Mouse (Mus musculus) limb, embryonic 15.5 days (tissue): ENCODE data around the gene Pmf1. TPM values are rescaled to one million over a fixed set of nuclear protein-coding genes. Genes with fewer than 3 reads are reported as not detected.
"Not testable (repeated sequence)": the region's sequence is repeated elsewhere in the genome, so short reads cannot be mapped to it uniquely, and the experiment has no call there.

Experiments used
- ATAC-seq: fragments of 200-750 bp; cut with Nextera tagmentation; 2 replicates; pipeline ENCODE4 v1.8.0; 2017; ENCODE audit warnings: low read depth, moderate TSS enrichment; ENCODE audit not compliant: insufficient number of reproducible peaks, low FRiP score, low TSS enrichment
- H3K27ac ChIP-seq: fragments of 300-500 bp; sonication (generic); 2 replicates; pipeline ENCODE4 v1.5.1; 2015; ENCODE audit warnings: moderate library complexity, mild to moderate bottlenecking, inconsistent platforms
- H3K27me3 ChIP-seq: fragments of 300-500 bp; sonication (generic); 2 replicates; pipeline ENCODE4 v1.6.1; 2015; ENCODE audit warnings: inconsistent platforms
- H3K36me3 ChIP-seq: fragments of 300-500 bp; sonication (generic); 2 replicates; pipeline ENCODE4 v1.6.1; 2015; ENCODE audit warnings: inconsistent platforms
- H3K4me1 ChIP-seq: fragments of 300-500 bp; sonication (generic); 2 replicates; pipeline ENCODE4 v1.6.1; 2015; ENCODE audit warnings: inconsistent platforms
- H3K4me2 ChIP-seq: fragments of 300-500 bp; sonication (generic); 2 replicates; pipeline ENCODE4 v1.6.1; 2015; ENCODE audit warnings: mild to moderate bottlenecking, inconsistent platforms
- H3K4me3 ChIP-seq: fragments of 300-500 bp; sonication (generic); 2 replicates; pipeline ENCODE4 v1.5.1; 2015; ENCODE audit warnings: mild to moderate bottlenecking, inconsistent platforms
- H3K9ac ChIP-seq: fragments of 300-500 bp; sonication (generic); 2 replicates; pipeline ENCODE4 v1.6.1; 2015; ENCODE audit warnings: inconsistent platforms
- H3K9me3 ChIP-seq: fragments of 300-500 bp; sonication (generic); 2 replicates; pipeline ENCODE4 v1.6.1; 2016; ENCODE audit warnings: inconsistent platforms
- WGBS: fragments of 180-500 bp; shearing (Covaris S2); methylation state at CpG from one replicate; pipeline ENCODE4 v1.1.7; 2015; 5-methylcytosine and 5-hydroxymethylcytosine counted together
- polyA plus RNA-seq: library from polyadenylated mRNA; unstranded; fragments of >200 nt; fragmentation: Nextera tagmentation; extraction: Ambion mirVana; gene quantifications from 2 replicates; pipeline ENCODE4 v1.2.1, GENCODE M21; 2015

The Pmf1 gene
- polyA plus RNA-seq, 1 experiment from 2014 or later = 94.9 TPM

DNA sequence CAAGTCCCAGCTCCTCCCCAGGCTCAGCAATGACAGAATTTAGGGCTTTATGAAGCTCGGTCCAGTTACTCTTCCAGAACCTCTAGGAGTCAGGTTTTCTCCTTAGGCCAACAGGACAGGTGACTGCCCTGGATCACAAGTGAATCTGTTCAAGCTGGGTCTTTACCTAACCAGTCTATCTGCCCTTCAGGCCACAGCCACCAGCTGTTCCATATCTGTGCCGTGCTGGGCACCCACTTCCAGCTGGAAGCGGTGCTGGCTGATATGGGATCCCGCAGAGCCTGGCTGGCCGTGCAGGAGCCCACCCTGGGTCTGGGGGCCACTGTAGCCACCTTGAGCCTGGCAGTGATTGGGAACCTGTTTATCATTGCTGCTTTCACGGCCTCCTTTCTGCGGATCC lies 27.7 kb downstream of the Pmf1 start:
- H3K4me1 ChIP-seq, H3K9me3 ChIP-seq, H3K27ac ChIP-seq, H3K36me3 ChIP-seq, H3K4me3 ChIP-seq, H3K27me3 ChIP-seq, H3K9ac ChIP-seq, H3K4me2 ChIP-seq: not testable (repeated sequence)
- WGBS = 36% methylated on average over 2 of the region's 7 CpGs
- ATAC-seq = 0 out of 2 replicates have a peak, but pooled peaks have one; percentile 18

DNA sequence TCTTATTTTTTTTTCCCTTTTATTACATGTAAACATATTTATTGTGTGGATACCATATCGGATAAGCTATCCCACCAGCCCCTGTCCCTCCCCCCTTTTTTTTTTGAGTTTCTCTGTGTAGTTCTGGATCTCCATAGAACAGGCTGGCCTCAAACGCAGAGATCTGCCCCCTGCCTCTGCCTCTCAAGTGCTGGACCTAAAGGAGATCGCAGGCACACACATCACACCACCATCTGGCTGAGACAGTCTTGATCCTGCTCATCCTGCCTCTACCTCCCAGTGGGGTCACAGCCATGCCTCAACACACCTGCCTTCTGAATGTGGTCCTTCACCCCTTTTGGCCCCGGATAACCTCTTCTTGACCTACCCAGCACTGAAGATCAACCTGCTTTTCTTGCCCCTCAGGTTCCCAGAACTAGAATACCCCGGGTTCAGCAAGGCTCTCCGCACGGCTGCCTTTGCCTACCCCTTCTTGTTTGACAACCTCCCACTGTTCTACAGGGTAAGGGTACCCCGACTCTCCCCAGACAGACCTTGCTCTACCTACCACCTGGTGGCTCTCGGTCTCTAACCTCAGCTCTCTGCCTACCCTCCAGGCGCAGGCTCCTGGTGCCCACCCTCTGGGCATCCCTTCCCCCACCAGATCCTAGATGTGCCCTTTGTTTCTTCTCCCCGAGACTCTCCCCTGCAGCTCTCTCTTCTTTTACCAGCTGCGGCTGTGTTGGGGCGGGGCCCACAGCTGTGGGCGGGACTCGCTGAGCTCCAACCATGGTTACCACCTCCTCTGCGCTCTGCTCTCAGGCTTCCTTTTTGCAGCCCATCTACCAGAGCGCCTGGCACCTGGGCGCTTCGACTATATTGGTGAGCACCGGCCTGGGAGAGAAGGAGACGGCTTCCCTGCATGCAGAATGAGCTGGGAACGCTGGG lies 28.5 kb downstream of the Pmf1 start:
- not testable (repeated sequence) for H3K4me1 ChIP-seq, H3K9ac ChIP-seq, H3K27me3 ChIP-seq, H3K9me3 ChIP-seq, H3K36me3 ChIP-seq
- ATAC-seq = 0 out of 2 replicates have a peak, but pooled peaks have one; percentile 69
- Histone ChIP-seq H3K4me2 (peak overlapping the region; percentile 43), H3K4me3 (peak overlapping the region; percentile 27), H3K27ac (peak overlapping the region; percentile 50; the same call in 1 of the 2 replicates)
- WGBS = 7% methylated on average over 20 of the region's 22 CpGs

DNA sequence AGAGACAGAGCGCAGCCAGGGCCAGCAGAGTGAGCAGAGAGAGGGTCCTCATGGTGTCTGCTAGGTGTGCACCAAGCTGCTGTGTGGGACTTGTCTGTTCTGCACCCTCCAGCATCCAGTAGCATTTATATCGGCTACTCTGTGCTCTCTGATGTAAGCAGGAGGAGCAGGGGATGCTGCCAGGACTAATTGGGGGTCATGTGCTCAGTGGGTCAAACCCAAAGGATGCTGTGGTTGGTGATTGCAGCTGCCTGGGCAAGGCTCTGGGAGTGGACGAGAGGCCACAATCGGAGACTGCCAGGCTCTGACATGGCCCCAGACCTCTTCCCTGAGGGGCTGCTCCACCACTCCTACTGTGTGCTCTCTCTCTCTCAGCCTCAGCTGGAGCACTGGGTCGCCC lies 31.5 kb downstream of the Pmf1 start, which contains the start of gene Bglap2:
Bglap2 (minus strand) TSS at position 101 of the 400 bp plus-strand sequence.
- H3K9ac ChIP-seq, H3K4me1 ChIP-seq, H3K36me3 ChIP-seq, H3K9me3 ChIP-seq, H3K4me2 ChIP-seq, H3K27me3 ChIP-seq, H3K27ac ChIP-seq, H3K4me3 ChIP-seq, ATAC-seq: not testable (repeated sequence)
- 81% methylated on average over 5 of the region's 5 CpGs for WGBS

DNA sequence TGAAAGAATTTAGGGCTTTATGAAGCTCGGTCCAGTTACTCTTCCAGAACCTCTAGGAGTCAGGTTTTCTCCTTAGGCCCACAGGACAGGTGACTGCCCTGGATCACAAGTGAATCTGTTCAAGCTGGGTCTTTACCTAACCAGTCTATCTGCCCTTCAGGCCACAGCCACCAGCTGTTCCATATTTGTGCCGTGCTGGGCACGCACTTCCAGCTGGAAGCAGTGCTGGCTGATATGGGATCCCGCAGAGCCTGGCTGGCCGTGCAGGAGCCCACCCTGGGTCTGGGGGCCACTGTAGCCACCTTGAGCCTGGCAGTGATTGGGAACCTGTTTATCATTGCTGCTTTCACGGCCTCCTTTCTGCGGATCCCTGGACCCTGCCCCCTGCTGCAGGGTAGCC lies 33.5 kb downstream of the Pmf1 start:
- not testable (repeated sequence) for H3K36me3 ChIP-seq, H3K9me3 ChIP-seq, H3K4me1 ChIP-seq, ATAC-seq, H3K9ac ChIP-seq, H3K27ac ChIP-seq, H3K27me3 ChIP-seq
- H3K4me3 ChIP-seq = peak overlapping the region; percentile 25; the same call in 1 of the 2 replicates
- 22% methylated on average over 7 of the region's 7 CpGs for WGBS
- H3K4me2 ChIP-seq = peak overlapping the region; percentile 56

DNA sequence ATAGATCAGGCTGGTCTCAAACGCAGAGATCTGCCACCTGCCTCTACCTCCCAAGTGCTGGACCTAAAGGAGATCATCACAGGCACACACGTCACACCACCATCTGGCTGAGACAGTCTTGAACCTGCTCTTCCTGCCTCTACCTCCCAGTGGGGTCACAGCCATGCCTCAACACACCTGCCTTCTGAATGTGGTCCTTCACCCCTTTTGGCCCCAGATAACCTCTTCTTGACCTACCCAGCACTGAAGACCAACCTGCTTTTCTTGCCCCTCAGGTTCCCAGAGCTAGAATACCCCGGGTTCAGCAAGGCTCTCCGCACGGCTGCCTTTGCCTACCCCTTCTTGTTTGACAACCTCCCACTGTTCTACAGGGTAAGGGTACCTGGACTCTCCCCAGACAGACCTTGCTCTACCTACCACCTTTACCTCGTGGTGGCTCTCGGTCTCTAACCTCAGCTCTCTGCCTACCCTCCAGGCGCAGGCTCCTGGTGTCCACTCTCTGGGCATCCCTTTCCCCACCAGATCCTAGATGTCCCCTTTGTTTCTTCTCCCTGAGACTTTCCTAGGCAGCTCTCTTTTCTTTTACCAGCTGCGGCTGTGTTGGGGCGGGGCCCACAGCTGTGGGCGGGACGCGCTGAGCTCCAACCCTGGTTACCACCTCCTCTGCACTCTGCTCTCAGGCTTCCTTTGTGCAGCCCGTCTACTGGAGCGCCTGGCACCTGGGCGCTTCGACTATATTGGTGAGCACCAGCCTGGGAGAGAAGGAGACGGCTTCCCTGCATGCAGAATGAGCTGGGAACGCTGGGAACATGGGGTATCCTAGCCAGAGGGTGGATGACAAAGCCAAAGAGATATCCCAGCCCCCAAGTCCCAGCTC lies 34.1 kb downstream of the Pmf1 start:
- ATAC-seq = peak; percentile 76
- H3K9me3 ChIP-seq, H3K4me1 ChIP-seq, H3K27me3 ChIP-seq, H3K9ac ChIP-seq, H3K36me3 ChIP-seq: not testable (repeated sequence)
- WGBS = 10% methylated on average over 19 of the region's 19 CpGs
- Histone ChIP-seq H3K4me3 (peak overlapping the region; percentile 25), H3K27ac (peak overlapping the region; percentile 59), H3K4me2 (peak overlapping the region; percentile 56)

DNA sequence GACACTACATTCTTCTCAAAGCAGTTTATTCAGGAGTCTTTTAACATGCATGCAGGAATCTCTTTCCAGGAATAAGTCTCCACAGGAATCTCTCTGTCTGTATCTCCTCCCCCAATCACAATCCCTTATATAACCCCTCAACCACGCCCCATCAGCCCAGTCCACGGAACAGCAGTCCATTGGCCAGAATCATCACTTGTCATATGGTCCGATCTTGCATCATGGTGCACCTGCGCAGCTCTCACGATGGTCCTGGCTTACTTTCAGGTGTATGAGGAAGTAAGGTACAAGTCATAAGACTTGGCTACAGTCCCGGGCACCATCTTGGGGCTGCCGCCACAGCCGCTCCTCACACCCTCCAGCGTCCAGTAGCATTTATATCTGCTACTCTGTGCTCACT lies 37.5 kb downstream of the Pmf1 start, which contains the start of gene Bglap3:
Bglap3 (minus strand) TSS at position 101 of the 400 bp plus-strand sequence.
- H3K4me2 ChIP-seq, ATAC-seq, H3K4me1 ChIP-seq, H3K27me3 ChIP-seq, H3K9me3 ChIP-seq, H3K4me3 ChIP-seq, H3K36me3 ChIP-seq, H3K27ac ChIP-seq, H3K9ac ChIP-seq: not testable (repeated sequence)
- WGBS = 90% methylated on average over 9 of the region's 9 CpGs

DNA sequence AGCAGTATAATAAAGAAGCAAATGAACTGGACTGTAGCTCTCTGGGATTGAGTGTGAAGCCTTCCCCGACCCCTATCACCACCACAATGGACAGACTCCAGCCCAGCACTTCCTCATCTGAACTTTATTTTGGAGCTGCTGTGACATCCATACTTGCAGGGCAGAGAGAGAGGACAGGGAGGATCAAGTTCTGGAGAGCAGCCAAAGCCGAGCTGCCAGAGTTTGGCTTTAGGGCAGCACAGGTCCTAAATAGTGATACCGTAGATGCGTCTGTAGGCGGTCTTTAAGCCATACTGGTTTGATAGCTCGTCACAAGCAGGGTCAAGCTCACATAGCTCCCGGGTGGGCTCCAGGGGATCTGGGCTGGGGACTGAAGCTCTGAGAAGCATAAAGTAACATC lies 41.6 kb downstream of the Pmf1 start:
- not testable (repeated sequence) for H3K36me3 ChIP-seq, H3K9me3 ChIP-seq, H3K9ac ChIP-seq, H3K4me3 ChIP-seq, H3K4me2 ChIP-seq, ATAC-seq, H3K27ac ChIP-seq
- 73% methylated on average over 7 of the region's 7 CpGs for WGBS
- Histone ChIP-seq H3K27me3 (peaks cover 17% of the 10 kb centered on the region), H3K4me1 (peaks cover 13% of the 10 kb centered on the region)

DNA sequence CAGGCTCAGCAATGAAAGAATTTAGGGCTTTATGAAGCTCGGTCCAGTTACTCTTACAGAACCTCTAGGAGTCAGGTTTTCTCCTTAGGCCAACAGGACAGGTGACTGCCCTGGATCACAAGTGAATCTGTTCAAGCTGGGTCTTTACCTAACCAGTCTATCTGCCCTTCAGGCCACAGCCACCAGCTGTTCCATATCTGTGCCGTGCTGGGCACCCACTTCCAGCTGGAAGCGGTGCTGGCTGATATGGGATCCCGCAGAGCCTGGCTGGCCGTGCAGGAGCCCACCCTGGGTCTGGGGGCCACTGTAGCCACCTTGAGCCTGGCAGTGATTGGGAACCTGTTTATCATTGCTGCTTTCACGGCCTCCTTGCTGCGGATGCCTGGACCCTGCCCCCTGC lies 42.6 kb downstream of the Pmf1 start:
- not testable (repeated sequence) for H3K9me3 ChIP-seq, ATAC-seq, H3K36me3 ChIP-seq, H3K27ac ChIP-seq, H3K4me3 ChIP-seq, H3K9ac ChIP-seq
- Histone ChIP-seq H3K27me3 (peaks cover 17% of the 10 kb centered on the region), H3K4me2 (peak overlapping the region; percentile 43), H3K4me1 (peaks cover 13% of the 10 kb centered on the region)
- 52% methylated on average over 3 of the region's 7 CpGs for WGBS

DNA sequence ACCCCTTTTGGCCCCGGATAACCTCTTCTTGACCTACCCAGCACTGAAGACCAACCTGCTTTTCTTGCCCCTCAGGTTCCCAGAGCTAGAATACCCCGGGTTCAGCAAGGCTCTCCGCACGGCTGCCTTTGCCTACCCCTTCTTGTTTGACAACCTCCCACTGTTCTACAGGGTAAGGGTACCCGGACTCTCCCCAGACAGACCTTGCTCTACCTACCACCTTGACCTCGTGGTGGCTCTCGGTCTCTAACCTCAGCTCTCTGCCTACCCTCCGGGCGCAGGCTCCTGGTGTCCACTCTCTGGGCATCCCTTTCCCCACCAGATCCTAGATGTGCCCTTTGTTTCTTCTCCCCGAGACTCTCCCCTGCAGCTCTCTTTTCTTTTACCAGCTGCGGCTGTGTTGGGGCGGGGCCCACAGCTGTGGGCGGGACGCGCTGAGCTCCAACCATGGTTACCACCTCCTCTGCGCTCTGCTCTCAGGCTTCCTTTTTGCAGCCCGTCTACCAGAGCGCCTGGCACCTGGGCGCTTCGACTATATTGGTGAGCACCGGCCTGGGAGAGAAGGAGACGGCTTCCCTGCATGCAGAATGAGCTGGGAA lies 43.2 kb downstream of the Pmf1 start:
- Histone ChIP-seq H3K4me2 (peak overlapping the region; percentile 43), H3K4me3 (peak overlapping the region; percentile 27), H3K27me3 (peaks cover 17% of the 10 kb centered on the region), H3K4me1 (peaks cover 13% of the 10 kb centered on the region)
- not testable (repeated sequence) for H3K9me3 ChIP-seq, H3K27ac ChIP-seq, H3K9ac ChIP-seq, H3K36me3 ChIP-seq
- 6% methylated on average over 22 of the region's 22 CpGs for WGBS
- ATAC-seq = peak; percentile 50; the same call in 1 of the 2 replicates

DNA sequence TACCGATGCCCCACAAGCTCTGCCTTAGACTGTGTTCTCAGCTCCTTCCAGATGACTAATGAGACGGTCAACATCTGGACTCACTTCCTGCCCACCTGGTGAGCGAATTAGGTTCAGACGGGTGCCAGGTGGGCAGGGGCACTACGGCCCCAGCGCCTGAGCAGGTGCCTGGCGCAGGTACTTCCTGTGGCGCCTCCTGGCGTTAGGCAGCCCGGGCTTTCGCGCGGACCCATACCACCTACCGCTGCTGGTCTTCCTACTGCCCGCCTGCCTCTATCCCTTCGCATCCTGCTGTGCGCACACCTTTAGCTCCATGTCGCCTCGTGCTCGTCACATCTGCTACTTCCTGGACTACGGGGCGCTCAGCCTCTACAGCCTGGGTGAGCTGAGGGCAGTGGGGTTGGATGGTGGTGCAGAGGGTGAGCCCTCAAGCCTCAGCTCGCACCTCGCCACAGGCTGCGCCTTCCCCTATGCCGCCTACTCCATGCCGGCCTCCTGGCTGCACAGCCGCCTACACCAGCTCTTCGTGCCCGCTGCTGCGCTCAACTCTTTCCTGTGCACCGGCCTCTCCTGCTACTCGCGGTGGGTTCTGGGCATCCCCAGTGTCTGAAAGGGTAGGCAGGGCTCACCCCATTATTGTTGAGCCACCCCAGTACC lies 44.3 kb downstream of the Pmf1 start:
- H3K9me3 ChIP-seq = no peaks in the 10 kb centered on the region
- 31% methylated on average over 34 of the region's 34 CpGs for WGBS
- no peak overlapping the region for H3K27ac ChIP-seq
- no peak for ATAC-seq
- peaks cover 13% of the 10 kb centered on the region for H3K4me1 ChIP-seq
- H3K4me3 ChIP-seq = no peak overlapping the region
- H3K9ac ChIP-seq = no peak overlapping the region
- H3K27me3 ChIP-seq = peaks cover 17% of the 10 kb centered on the region
- no peak overlapping the region for H3K4me2 ChIP-seq
- H3K36me3 ChIP-seq = peaks cover 15% of the 10 kb centered on the region

DNA sequence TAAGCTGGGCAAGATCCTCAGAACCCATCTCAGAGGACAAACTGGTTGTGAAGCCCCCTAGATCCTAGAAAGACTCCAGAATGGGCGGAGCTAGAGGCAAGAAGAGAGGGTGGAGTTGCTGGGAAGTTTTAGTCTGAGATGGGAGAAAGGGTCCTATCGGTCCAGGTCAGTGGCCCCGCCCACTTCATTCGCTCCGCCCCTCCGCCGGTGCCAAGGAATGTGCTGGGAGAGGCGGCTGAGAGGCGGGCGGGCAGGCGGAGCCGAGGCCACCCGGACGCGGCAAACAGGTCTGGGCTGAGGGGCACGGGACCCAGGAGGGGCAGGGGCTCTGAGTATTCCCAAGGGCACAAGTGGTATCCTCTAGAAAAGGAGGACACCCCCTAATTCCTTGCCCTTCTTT lies 45.8 kb downstream of the Pmf1 start, which contains the start of gene Paqr6:
Paqr6 (plus strand) TSS at position 248 of the 400 bp plus-strand sequence.
- Histone ChIP-seq H3K4me2 (peak within 1 kb of the TSS; percentile 41), H3K4me3 (peak within 1 kb of the TSS; percentile 28), H3K9me3 (no peaks in the 10 kb centered on the region), H3K36me3 (peaks cover 30% of the 10 kb centered on the region), H3K27ac (peak within 1 kb of the TSS; percentile 62), H3K9ac (0 out of 2 replicates have a peak within 1 kb of the TSS, but pooled peaks have one; percentile 12), H3K4me1 (peaks cover 13% of the 10 kb centered on the region), H3K27me3 (peaks cover 17% of the 10 kb centered on the region)
- ATAC-seq = no peak
- 3% methylated on average over 16 of the region's 16 CpGs for WGBS
